Mouse (Mus musculus) limb, embryonic 15.5 days (tissue): Measurements from ENCODE around the gene Cfap43. TPM values are rescaled to one million over a fixed set of nuclear protein-coding genes. Genes with fewer than 3 reads are reported as not detected.

Experiments used
- ATAC-seq: fragments of 200-750 bp; cut with Nextera tagmentation; 2 replicates; pipeline ENCODE4 v1.8.0; 2017; ENCODE audit warnings: low read depth, moderate TSS enrichment; ENCODE audit not compliant: insufficient number of reproducible peaks, low FRiP score, low TSS enrichment
- H3K27ac ChIP-seq: fragments of 300-500 bp; sonication (generic); 2 replicates; pipeline ENCODE4 v1.5.1; 2015; ENCODE audit warnings: moderate library complexity, mild to moderate bottlenecking, inconsistent platforms
- H3K27me3 ChIP-seq: fragments of 300-500 bp; sonication (generic); 2 replicates; pipeline ENCODE4 v1.6.1; 2015; ENCODE audit warnings: inconsistent platforms
- H3K36me3 ChIP-seq: fragments of 300-500 bp; sonication (generic); 2 replicates; pipeline ENCODE4 v1.6.1; 2015; ENCODE audit warnings: inconsistent platforms
- H3K4me1 ChIP-seq: fragments of 300-500 bp; sonication (generic); 2 replicates; pipeline ENCODE4 v1.6.1; 2015; ENCODE audit warnings: inconsistent platforms
- H3K4me2 ChIP-seq: fragments of 300-500 bp; sonication (generic); 2 replicates; pipeline ENCODE4 v1.6.1; 2015; ENCODE audit warnings: mild to moderate bottlenecking, inconsistent platforms
- H3K4me3 ChIP-seq: fragments of 300-500 bp; sonication (generic); 2 replicates; pipeline ENCODE4 v1.5.1; 2015; ENCODE audit warnings: mild to moderate bottlenecking, inconsistent platforms
- H3K9ac ChIP-seq: fragments of 300-500 bp; sonication (generic); 2 replicates; pipeline ENCODE4 v1.6.1; 2015; ENCODE audit warnings: inconsistent platforms
- H3K9me3 ChIP-seq: fragments of 300-500 bp; sonication (generic); 2 replicates; pipeline ENCODE4 v1.6.1; 2016; ENCODE audit warnings: inconsistent platforms
- WGBS: fragments of 180-500 bp; shearing (Covaris S2); methylation state at CpG from one replicate; pipeline ENCODE4 v1.1.7; 2015; 5-methylcytosine and 5-hydroxymethylcytosine counted together
- microRNA-seq: library from miRNA; unstranded; fragments of <30 nt; microRNA quantifications from one replicate; pipeline ENCODE4, GENCODE M21; 2016
- polyA plus RNA-seq: library from polyadenylated mRNA; unstranded; fragments of >200 nt; fragmentation: Nextera tagmentation; extraction: Ambion mirVana; gene quantifications from 2 replicates; pipeline ENCODE4 v1.2.1, GENCODE M21; 2015

Gene Cfap43
- polyA plus RNA-seq, 1 experiment from 2014 or later: 0.47 TPM

- Histone ChIP-seq H3K9ac (no peak within 1 kb of the TSS), H3K4me2 (no peak within 1 kb of the TSS)
- 49% methylated on average over 6 of the region's 6 CpGs for WGBS
These were observed 227.1 kb downstream of the Cfap43 start, which contains the start of gene Col17a1 for GRCm38 (mm10) chr19:47691994-47692393. TSS of gene Col17a1 (minus strand) at chr19:47692094.

GRCm38 (mm10) chr19:47689592-47689991, 229.5 kb downstream of the Cfap43 start:
- no peaks in the 10 kb centered on the region for H3K9me3 ChIP-seq
- no peaks in the 10 kb centered on the region for H3K27me3 ChIP-seq
- H3K4me1 ChIP-seq: peaks cover 20% of the 10 kb centered on the region; the same call in 1 of the 2 replicates
- H3K4me2 ChIP-seq: no peak overlapping the region
- 86% methylated on average over 7 of the region's 7 CpGs for WGBS
- H3K36me3 ChIP-seq: no peaks in the 10 kb centered on the region
- no peak overlapping the region for H3K9ac ChIP-seq
- no peak for ATAC-seq
- H3K27ac ChIP-seq: no peak overlapping the region
- no peak overlapping the region for H3K4me3 ChIP-seq

More at GRCm38 (mm10) chr19:47691994-47692393, 227.1 kb downstream of the Cfap43 start, which contains the start of gene Col17a1:
- Histone ChIP-seq H3K36me3 (no peaks in the 10 kb centered on the region), H3K4me1 (peaks cover 9% of the 10 kb centered on the region), H3K9me3 (no peaks in the 10 kb centered on the region), H3K4me3 (peak within 1 kb of the TSS; percentile 30), H3K27me3 (no peaks in the 10 kb centered on the region), H3K27ac (peak within 1 kb of the TSS; percentile 57)
- ATAC-seq: no peak

Small RNAs within 50 kb of the gene (microRNA-seq; reads per million reads assigned to microRNA genes)
- gene Gm22240 (not detected), gene Mir8090 (not detected)

Other genes with a start within 250 kb of the Cfap43 start
- gene Col17a1, start 227.2 kb downstream of the Cfap43 start, polyA plus RNA-seq: 30.8 and 32.9 TPM in 2 replicates
- 272 and 284 TPM in 2 replicates for gene Sfr1, start 187.6 kb downstream of the Cfap43 start, polyA plus RNA-seq
- 227 and 249 TPM in 2 replicates for gene Gsto1, start 64.3 kb downstream of the Cfap43 start, polyA plus RNA-seq
- gene Gsto2, start 53.8 kb downstream of the Cfap43 start, polyA plus RNA-seq: 1.1 and 1.3 TPM in 2 replicates
- gene Itprip, start within 50 bp of the Cfap43 start, polyA plus RNA-seq: 23.0 and 24.3 TPM in 2 replicates
- gene Cfap58, start 18.4 kb upstream of the Cfap43 start, polyA plus RNA-seq: not detected in 2 replicates